Mouse (Mus musculus) ES-Bruce4 (cell line): ENCODE data around the gene Ttpal.

Source experiments
- CTCF ChIP-seq: IDR thresholded peaks from one replicate; pipeline ENCODE4 v1.8.1; 2011; ENCODE audit warnings: low read depth, low read length
- EP300 ChIP-seq: IDR thresholded peaks from 2 replicates; pipeline ENCODE4 v1.6.1; 2011; ENCODE audit warnings: low read depth, low read length; ENCODE audit not compliant: insufficient read depth
- POLR2A ChIP-seq: IDR thresholded peaks from one replicate; pipeline ENCODE4 v1.8.1; 2011; ENCODE audit warnings: low read length; ENCODE audit not compliant: insufficient read depth

DNA sequence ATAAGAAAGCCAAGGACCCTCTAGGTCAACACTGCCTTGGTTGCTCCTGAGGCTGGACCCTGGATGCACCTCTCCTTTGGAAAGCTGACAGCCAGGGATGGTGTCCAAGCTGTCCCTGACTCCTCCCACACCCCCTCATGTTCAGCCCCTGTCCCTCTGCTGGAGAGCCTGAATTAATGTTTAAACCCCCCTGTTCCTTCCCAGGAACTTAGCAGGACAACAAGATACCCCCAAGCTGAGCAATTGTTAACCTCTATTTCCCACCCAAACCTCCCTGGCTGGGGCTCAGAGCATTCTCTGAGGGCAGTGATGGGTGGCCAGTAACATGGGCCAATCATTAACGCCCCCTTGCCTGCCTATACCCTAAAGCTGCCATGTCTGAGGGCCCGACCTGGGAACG lies 41.9 kb upstream of the Ttpal start:
- TF ChIP-seq CTCF, result no peak
- TF ChIP-seq POLR2A, result no peak
- no peak for TF ChIP-seq EP300
